ENCODE assay signal across 8 mouse cellular contexts in genomic region chr10:119455543-119455940, GRCm38 (mm10). TPM values are rescaled to one million over a fixed set of nuclear protein-coding genes. Genes with fewer than 3 reads are reported as not detected.
DNase-seq lines count a peak whose midpoint lies in the region; ATAC-seq and TF ChIP-seq lines count a peak whose summit lies in the region.

No protein-coding gene starts in this region.

- no peaks in the 10 kb centered on the region for H3K36me3 ChIP-seq in liver, embryonic 11.5 days (ENCODE audit: control insufficient read depth, insufficient read depth, low read length)
- no peaks in the 10 kb centered on the region for H3K36me3 ChIP-seq in forebrain, embryonic 14.5 days (ENCODE audit: control insufficient read depth, insufficient read depth, low read length)
- H3K36me3 ChIP-seq in limb, embryonic 14.5 days (ENCODE audit: control insufficient read depth, insufficient read depth, low read length), result no peaks in the 10 kb centered on the region

- WGBS in liver, embryonic 11.5 days, result 20% methylated on average over 10 of the region's 10 CpGs
- 8% methylated on average over 10 of the region's 10 CpGs for WGBS in forebrain, embryonic 14.5 days
- WGBS in limb, embryonic 14.5 days, result 14% methylated on average over 10 of the region's 10 CpGs

- no peak for TF ChIP-seq POLR2A in limb, embryonic 14.5 days (IDR thresholded peaks at IDR 0.05; ENCODE audit: borderline replicate concordance, extremely low read depth, insufficient read depth, insufficient read length)

- H3K9me3 ChIP-seq in liver, embryonic 11.5 days (ENCODE audit: control insufficient read depth, low read length), result no peaks in the 10 kb centered on the region
- no peaks in the 10 kb centered on the region for H3K9me3 ChIP-seq in forebrain, embryonic 14.5 days (replicated peaks; ENCODE audit: control insufficient read depth, low read length)
- H3K9me3 ChIP-seq in limb, embryonic 14.5 days (ENCODE audit: control insufficient read depth, low read length), result no peaks in the 10 kb centered on the region

- H3K4me2 ChIP-seq in liver, embryonic 11.5 days, result peak overlapping the region; percentile 65
- H3K4me2 ChIP-seq in forebrain, embryonic 14.5 days (ENCODE audit: low read length), result peak overlapping the region; percentile 97
- peak overlapping the region; percentile 93 for H3K4me2 ChIP-seq in limb, embryonic 14.5 days (replicated peaks; ENCODE audit: low read depth, low read length, severe bottlenecking)

- peak overlapping the region; percentile 62 for H3K4me3 ChIP-seq in liver, embryonic 11.5 days (ENCODE audit: low read depth, low read length)
- peak overlapping the region; percentile 72 for H3K4me3 ChIP-seq in forebrain, embryonic 14.5 days (ENCODE audit: low read depth, low read length)
- H3K4me3 ChIP-seq in limb, embryonic 14.5 days (replicated peaks; ENCODE audit: low read length), result peak overlapping the region; percentile 67

- DNase-seq in liver, embryonic 11.5 days (ENCODE audit: low spot score), result no peak
- DNase-seq in liver, result no peak
- DNase-seq in forebrain, embryonic 14.5 days (ENCODE audit: low spot score), result peak; percentile 57
- no peak for DNase-seq in limb, embryonic 14.5 days (ENCODE audit: low spot score)
- peak; percentile 31 for DNase-seq in retina, embryonic 14.5 days (ENCODE audit: low spot score)
- DNase-seq in layer of hippocampus, adult 18-20 months (ENCODE audit: low spot score in 2 of 2), result no peak

- peaks cover 9% of the 10 kb centered on the region; the same call in 1 of the 2 replicates for H3K4me1 ChIP-seq in liver, embryonic 11.5 days (replicated peaks; ENCODE audit: control insufficient read depth, insufficient read depth, low read length)
- H3K4me1 ChIP-seq in forebrain, embryonic 14.5 days (ENCODE audit: control insufficient read depth, insufficient read depth, low read length), result peaks cover 11% of the 10 kb centered on the region
- peaks cover 7% of the 10 kb centered on the region; the same call in 1 of the 2 replicates for H3K4me1 ChIP-seq in limb, embryonic 14.5 days (ENCODE audit: control insufficient read depth, insufficient read depth, low read length)

- H3K27ac ChIP-seq in liver, embryonic 11.5 days (ENCODE audit: low read depth, low read length), result no peak overlapping the region
- no peak overlapping the region for H3K27ac ChIP-seq in forebrain, embryonic 14.5 days (ENCODE audit: low read depth, low read length)
- no peak overlapping the region for H3K27ac ChIP-seq in limb, embryonic 14.5 days (replicated peaks; ENCODE audit: low read depth, low read length)

- H3K9ac ChIP-seq in liver, embryonic 11.5 days (ENCODE audit: low read depth, low read length), result no peak overlapping the region
- peak overlapping the region; percentile 81 for H3K9ac ChIP-seq in forebrain, embryonic 14.5 days (ENCODE audit: low read length)
- peak overlapping the region; percentile 81; the same call in 1 of the 2 replicates for H3K9ac ChIP-seq in limb, embryonic 14.5 days (ENCODE audit: low read depth, low read length, severe bottlenecking)

- peaks cover 37% of the 10 kb centered on the region for H3K27me3 ChIP-seq in liver, embryonic 11.5 days (replicated peaks; ENCODE audit: control insufficient read depth, insufficient read depth, low read length)
- H3K27me3 ChIP-seq in forebrain, embryonic 14.5 days (replicated peaks; ENCODE audit: control insufficient read depth, insufficient read depth, low read length), result no peaks in the 10 kb centered on the region
- no peaks in the 10 kb centered on the region for H3K27me3 ChIP-seq in limb, embryonic 14.5 days (ENCODE audit: control insufficient read depth, insufficient read depth, low read length)

- ATAC-seq in liver, embryonic 11.5 days (replicated peaks; ENCODE audit: low FRiP score), result no peak
- ATAC-seq in forebrain, embryonic 14.5 days, result no peak
- ATAC-seq in limb, embryonic 14.5 days (ENCODE audit: low FRiP score, low read depth), result no peak
- no peak for ATAC-seq in inflammation-experienced regulatory T-cells, adult 6 months
- ATAC-seq in cerebellum, adult (ENCODE audit: insufficient number of reproducible peaks, low FRiP score, low TSS enrichment), result no peak

RNA-seq across cellular contexts. Expression of gene Grip1, which starts 1.9 kb away (rescaled TPM):
- 2.3 and 2.6 TPM in 2 replicates for polyA plus RNA-seq in liver, embryonic 11.5 days (2014; fragmentation: Nextera tagmentation; extraction: Ambion mirVana)
- polyA plus RNA-seq in forebrain, embryonic 14.5 days (2014; fragmentation: Nextera tagmentation; extraction: Ambion mirVana), result 15.0 and 15.6 TPM in 2 replicates
- polyA plus RNA-seq in limb, embryonic 14.5 days (2012; rRNA removed), result 6.7 and 7.6 TPM in 2 replicates
- polyA plus RNA-seq in limb, embryonic 14.5 days (2014; fragmentation: Nextera tagmentation; extraction: Ambion mirVana), result 5.7 and 5.9 TPM in 2 replicates
- polyA plus RNA-seq in inflammation-experienced regulatory T-cells, adult 6 months (2017; shearing (Covaris generic)), result under 1 TPM in 1 of 3 experiments, not detected in 2; 0.11 TPM
- 10 to 100 TPM; 23.3 to 25.4 TPM for total RNA-seq in layer of hippocampus, adult 18-20 months (2021)

Comparison
In these comparisons a context has a peak if more than half of its experiments do, and no peak if none do; other contexts are left out.
1. DNase-seq: peak in forebrain, embryonic 14.5 days (single experiment) and retina, embryonic 14.5 days (single experiment); none in liver, embryonic 11.5 days (single experiment), liver (single experiment), limb, embryonic 14.5 days (single experiment) and layer of hippocampus, adult 18-20 months (0 of 2).
2. Peak in every context shown above with its lines, with median percentiles within 50 percentile points of each other: H3K4me2 ChIP-seq and H3K4me3 ChIP-seq.